Mouse (Mus musculus): Measurements from ENCODE around the gene Psmd3. TPM values are rescaled to one million over a fixed set of nuclear protein-coding genes. Genes with fewer than 3 reads are reported as not detected.
A peak's percentile ranks its signal among the peaks of the same experiment; 100 is the strongest.
"Not testable (repeated sequence)": the region's sequence is repeated elsewhere in the genome, so short reads cannot be mapped to it uniquely, and the experiment has no call there.

Psmd3 gene
- 249 and 262 TPM in 2 replicates for polyA plus RNA-seq (2016; fragmentation: Nextera tagmentation; extraction: Ambion mirVana)

DNA sequence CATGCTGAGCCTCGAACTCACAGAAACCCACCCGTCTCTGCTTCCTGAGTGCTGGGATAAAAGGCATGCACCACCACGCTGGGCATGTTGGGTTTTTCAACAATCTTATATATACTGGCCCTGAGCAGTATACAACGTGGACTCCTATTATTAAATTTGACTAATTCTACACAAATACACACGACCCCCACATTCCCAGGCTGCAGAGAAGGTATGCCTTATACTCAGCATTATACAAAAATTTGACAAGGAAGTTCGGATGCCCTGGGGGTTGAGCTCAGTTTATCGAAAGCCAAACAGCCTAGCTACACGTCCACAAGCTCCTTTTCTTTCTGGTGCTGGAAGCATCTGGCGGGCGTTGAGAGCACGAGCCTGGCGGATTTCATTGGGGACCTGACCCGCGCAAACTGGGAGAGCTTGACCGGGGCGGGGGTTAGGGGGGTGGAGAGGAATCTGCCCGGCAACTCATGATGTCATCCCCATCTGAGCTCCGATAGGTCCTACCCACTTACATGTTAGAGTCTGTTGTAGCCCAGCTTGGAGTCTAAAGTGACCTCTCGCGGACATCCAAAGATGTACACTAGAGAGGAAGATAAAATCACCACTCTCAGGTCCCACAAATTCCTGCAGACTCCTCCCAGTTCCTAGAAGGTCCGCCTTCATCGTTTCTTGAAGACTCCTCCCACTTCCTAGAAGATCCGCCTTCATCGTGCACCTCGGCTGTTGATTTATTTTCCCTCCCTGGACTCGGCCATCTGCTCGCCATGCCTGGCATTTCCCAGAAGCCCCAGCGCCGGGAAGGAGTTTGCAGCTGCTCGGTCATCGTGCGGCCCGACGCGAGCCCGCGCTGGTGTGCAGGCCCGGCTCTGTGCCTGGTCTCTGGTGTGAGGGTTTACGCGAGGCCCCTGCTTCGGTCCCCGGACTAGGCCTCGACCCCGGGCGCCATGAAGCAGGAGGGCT lies at the start of gene Psmd3:
TSS of gene Psmd3 (plus strand) at position 769 of the 960 bp plus-strand sequence.
- Histone ChIP-seq H3K27ac (replicated peaks) (peak within 1 kb of the TSS; percentile 95), H3K27me3 (replicated peaks; ENCODE audit: low read depth, poor library complexity, severe bottlenecking) (no peaks in the 10 kb centered on the region), H3K4me1 (peaks cover 17% of the 10 kb centered on the region), H3K4me3 (peak within 1 kb of the TSS; percentile 100), H3K36me3 (replicated peaks) (peaks cover 31% of the 10 kb centered on the region), H3K9me3 (no peaks in the 10 kb centered on the region)
- peak; percentile 97 for DNase-seq (ENCODE audit: low spot score)
- 6% methylated on average over 45 of the region's 45 CpGs for WGBS

- H3K4me3 ChIP-seq; H3K27me3 ChIP-seq (replicated peaks; ENCODE audit: low read depth, poor library complexity, severe bottlenecking); H3K36me3 ChIP-seq (replicated peaks); H3K4me1 ChIP-seq; H3K27ac ChIP-seq (replicated peaks); H3K9me3 ChIP-seq: not testable (repeated sequence)
- DNase-seq (ENCODE audit: low spot score) = peak; percentile 34
- 36% methylated on average over 10 of the region's 10 CpGs for WGBS
Measured at GRCm38 (mm10) chr11:98635312-98635970, 46.9 kb upstream of the Psmd3 start.

GRCm38 (mm10) chr11:98637501-98637900 lies 44.9 kb upstream of the Psmd3 start:
- Histone ChIP-seq H3K27me3 (replicated peaks; ENCODE audit: low read depth, poor library complexity, severe bottlenecking) (peaks cover 4% of the 10 kb centered on the region; the same call in 1 of the 2 replicates), H3K36me3 (replicated peaks) (no peaks in the 10 kb centered on the region), H3K9me3 (no peaks in the 10 kb centered on the region), H3K27ac (replicated peaks) (no peak overlapping the region), H3K4me3 (no peak overlapping the region), H3K4me1 (no peaks in the 10 kb centered on the region)
- 80% methylated on average over 1 of the region's 1 CpGs for WGBS
- DNase-seq (ENCODE audit: low spot score) = no peak

GRCm38 (mm10) chr11:98640091-98640490 lies 42.3 kb upstream of the Psmd3 start:
- Histone ChIP-seq H3K27me3 (replicated peaks; ENCODE audit: low read depth, poor library complexity, severe bottlenecking) (no peaks in the 10 kb centered on the region), H3K36me3 (replicated peaks) (no peaks in the 10 kb centered on the region), H3K4me1 (no peaks in the 10 kb centered on the region), H3K9me3 (no peaks in the 10 kb centered on the region), H3K4me3 (no peak overlapping the region), H3K27ac (replicated peaks) (no peak overlapping the region)
- 62% methylated on average over 5 of the region's 5 CpGs for WGBS
- DNase-seq (ENCODE audit: low spot score) = no peak

DNA sequence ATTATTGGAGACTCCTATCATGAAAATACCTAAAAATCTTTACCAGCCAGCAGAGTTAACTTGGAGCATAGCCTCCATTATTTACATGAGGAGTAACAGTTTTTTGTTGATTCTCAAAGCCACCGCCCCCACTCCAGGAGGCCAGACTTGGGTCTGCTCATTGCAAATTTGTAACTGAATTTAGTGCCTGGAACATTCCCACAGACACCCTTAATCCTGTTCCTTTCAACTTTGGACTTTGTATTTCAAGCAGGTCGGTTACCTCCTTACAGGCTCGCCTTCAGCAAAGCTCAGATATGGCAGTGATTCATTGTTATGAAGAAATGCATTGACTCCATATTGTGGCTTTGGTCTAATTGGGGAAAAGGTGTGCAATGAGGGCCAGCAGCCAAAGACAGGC lies 37.6 kb upstream of the Psmd3 start:
- no peak overlapping the region for H3K4me3 ChIP-seq
- DNase-seq (ENCODE audit: low spot score) = no peak
- H3K27me3 ChIP-seq (replicated peaks; ENCODE audit: low read depth, poor library complexity, severe bottlenecking) = 0 out of 2 replicates have a peak, but pooled peaks cover 6% of the 10 kb centered on the region
- no peaks in the 10 kb centered on the region for H3K9me3 ChIP-seq
- H3K36me3 ChIP-seq (replicated peaks) = no peaks in the 10 kb centered on the region
- 78% methylated on average over 3 of the region's 3 CpGs for WGBS
- no peaks in the 10 kb centered on the region for H3K4me1 ChIP-seq
- no peak overlapping the region for H3K27ac ChIP-seq (replicated peaks)

DNA sequence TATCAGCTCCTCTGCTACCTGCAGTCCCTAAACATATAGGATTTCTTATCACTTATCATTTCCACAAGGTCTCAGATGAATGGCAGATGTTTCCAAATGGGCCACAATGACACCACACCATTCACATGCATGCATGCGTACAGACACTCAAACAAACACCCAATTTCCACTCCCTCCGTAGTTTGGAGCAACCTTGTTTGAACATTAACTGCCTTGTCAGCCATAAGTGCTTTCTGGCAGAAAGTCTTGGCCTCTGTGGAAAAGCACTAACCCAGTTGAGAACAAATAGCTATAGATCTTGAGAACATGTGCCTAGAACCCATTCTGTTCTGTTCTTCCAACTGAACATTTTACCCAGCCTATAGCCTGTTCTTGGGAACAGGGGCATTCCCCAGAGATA lies 36.4 kb upstream of the Psmd3 start:
- WGBS = 84% methylated on average over 2 of the region's 2 CpGs
- no peak for DNase-seq (ENCODE audit: low spot score)
- Histone ChIP-seq H3K27me3 (replicated peaks; ENCODE audit: low read depth, poor library complexity, severe bottlenecking) (peaks cover 14% of the 10 kb centered on the region), H3K4me1 (no peaks in the 10 kb centered on the region), H3K27ac (replicated peaks) (no peak overlapping the region), H3K4me3 (no peak overlapping the region), H3K36me3 (replicated peaks) (no peaks in the 10 kb centered on the region), H3K9me3 (no peaks in the 10 kb centered on the region)

DNA sequence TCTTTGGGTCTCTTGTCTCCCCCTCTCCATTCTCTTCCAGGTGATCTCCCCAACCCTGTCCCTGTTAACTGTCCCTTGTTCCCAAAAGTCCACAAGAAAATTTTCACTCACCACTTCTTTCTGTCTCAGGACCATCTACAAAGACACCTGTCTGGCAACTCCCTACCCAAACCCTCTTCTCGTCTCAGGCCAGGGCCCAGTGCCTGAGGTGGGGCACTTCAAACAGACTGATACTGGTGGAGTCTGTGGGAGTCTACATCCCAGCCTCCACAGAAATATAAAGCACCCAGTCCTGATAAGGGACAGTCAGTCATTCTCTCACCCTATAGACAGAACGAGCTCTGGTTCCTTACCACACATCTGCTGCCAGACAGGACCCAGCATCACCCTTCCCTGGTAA lies 35.9 kb upstream of the Psmd3 start, which contains the start of gene Gsdma2:
TSS of gene Gsdma2 (plus strand) at position 301 of the 400 bp plus-strand sequence.
- Histone ChIP-seq H3K27ac (replicated peaks) (no peak within 1 kb of the TSS), H3K4me1 (no peaks in the 10 kb centered on the region), H3K4me3 (no peak within 1 kb of the TSS), H3K36me3 (replicated peaks) (no peaks in the 10 kb centered on the region), H3K27me3 (replicated peaks; ENCODE audit: low read depth, poor library complexity, severe bottlenecking) (peaks cover 14% of the 10 kb centered on the region), H3K9me3 (no peaks in the 10 kb centered on the region)
- WGBS = 63% methylated on average over 2 of the region's 2 CpGs
- DNase-seq (ENCODE audit: low spot score) = no peak

DNA sequence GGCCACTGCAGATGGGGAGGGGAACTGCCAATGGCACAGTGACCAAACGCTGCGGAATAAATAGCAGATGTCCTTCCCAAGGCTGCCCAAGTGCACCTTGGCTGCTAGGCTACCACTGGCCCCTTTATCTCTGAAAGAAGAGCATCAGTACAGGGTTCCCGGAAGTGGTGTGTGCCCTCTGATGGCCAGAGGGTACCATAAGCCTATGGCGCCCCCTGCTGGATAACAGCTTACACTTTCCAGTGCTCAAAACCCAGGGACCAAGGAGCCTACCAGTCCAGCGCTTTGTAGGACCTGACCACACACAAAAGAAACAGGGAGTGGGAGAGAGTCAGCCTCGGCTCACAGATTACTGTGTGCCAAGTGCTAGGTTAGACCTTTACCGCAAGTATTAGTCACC lies 27.3 kb upstream of the Psmd3 start:
- H3K27me3 ChIP-seq (replicated peaks; ENCODE audit: low read depth, poor library complexity, severe bottlenecking) = peaks cover 13% of the 10 kb centered on the region
- H3K9me3 ChIP-seq; H3K4me1 ChIP-seq; H3K27ac ChIP-seq (replicated peaks); H3K36me3 ChIP-seq (replicated peaks); H3K4me3 ChIP-seq: not testable (repeated sequence)
- DNase-seq (ENCODE audit: low spot score) = peak; percentile 68
- 13% methylated on average over 7 of the region's 7 CpGs for WGBS

- no peaks in the 10 kb centered on the region for H3K36me3 ChIP-seq (replicated peaks)
- H3K27me3 ChIP-seq (replicated peaks; ENCODE audit: low read depth, poor library complexity, severe bottlenecking) = peaks cover 8% of the 10 kb centered on the region; the same call in 1 of the 2 replicates
- H3K9me3 ChIP-seq = no peaks in the 10 kb centered on the region
- no peaks in the 10 kb centered on the region for H3K4me1 ChIP-seq
- no peak overlapping the region for H3K4me3 ChIP-seq
- 15% methylated on average over 6 of the region's 6 CpGs for WGBS
- H3K27ac ChIP-seq (replicated peaks) = no peak overlapping the region
- peak; percentile 37 for DNase-seq (ENCODE audit: low spot score)
Measured at GRCm38 (mm10) chr11:98660517-98660916, 21.8 kb upstream of the Psmd3 start.

DNA sequence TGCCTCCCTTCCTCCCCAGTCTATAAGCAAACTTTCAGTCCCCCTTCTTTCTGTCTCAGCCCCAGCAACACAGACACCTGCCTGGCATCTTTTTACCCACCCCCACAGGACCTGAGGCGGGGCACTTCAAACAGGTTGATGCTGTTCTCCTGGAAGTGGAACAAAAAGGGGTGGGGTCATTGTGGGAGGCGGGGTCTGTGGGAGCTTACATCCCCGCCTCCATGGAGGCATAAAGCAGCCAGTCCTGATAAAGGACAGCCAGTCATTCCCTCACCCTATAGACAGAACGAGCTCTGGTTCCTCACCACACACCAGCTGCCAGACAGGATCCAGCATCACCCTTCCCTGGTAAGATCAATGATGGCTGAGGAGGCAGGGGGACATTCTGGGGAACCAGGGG lies 18.3 kb upstream of the Psmd3 start, which contains the start of gene Gsdma:
TSS of gene Gsdma (plus strand) at position 261 of the 400 bp plus-strand sequence.
- Histone ChIP-seq H3K4me3 (no peak within 1 kb of the TSS), H3K4me1 (no peaks in the 10 kb centered on the region), H3K36me3 (replicated peaks) (no peaks in the 10 kb centered on the region), H3K9me3 (no peaks in the 10 kb centered on the region), H3K27me3 (replicated peaks; ENCODE audit: low read depth, poor library complexity, severe bottlenecking) (peaks cover 37% of the 10 kb centered on the region), H3K27ac (replicated peaks) (no peak within 1 kb of the TSS)
- no peak for DNase-seq (ENCODE audit: low spot score)
- WGBS = 25% methylated on average over 4 of the region's 4 CpGs

DNA sequence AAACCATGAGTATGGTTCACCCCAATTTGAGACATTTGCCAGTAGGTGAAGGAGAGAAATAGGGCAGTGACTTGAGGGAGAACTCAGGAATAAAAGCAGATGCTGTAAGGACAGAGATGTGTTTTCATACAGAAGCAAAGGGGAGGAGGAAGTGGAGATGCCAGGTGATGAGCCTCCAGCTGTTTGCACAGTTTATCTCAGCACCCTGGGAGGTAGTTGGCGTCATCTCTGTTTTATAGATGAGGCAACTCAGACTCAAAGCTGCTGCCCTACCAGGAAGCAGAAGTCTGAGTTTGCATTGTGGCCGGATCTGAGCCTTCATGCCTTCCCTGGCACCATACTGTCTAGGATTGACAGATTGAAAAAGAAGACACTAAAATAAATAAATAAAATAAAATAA lies 13.4 kb upstream of the Psmd3 start:
- Histone ChIP-seq H3K4me1 (no peaks in the 10 kb centered on the region), H3K36me3 (replicated peaks) (no peaks in the 10 kb centered on the region), H3K9me3 (no peaks in the 10 kb centered on the region), H3K27me3 (replicated peaks; ENCODE audit: low read depth, poor library complexity, severe bottlenecking) (peaks cover 52% of the 10 kb centered on the region), H3K27ac (replicated peaks) (no peak overlapping the region), H3K4me3 (no peak overlapping the region)
- DNase-seq (ENCODE audit: low spot score) = no peak
- 69% methylated on average over 2 of the region's 2 CpGs for WGBS

DNA sequence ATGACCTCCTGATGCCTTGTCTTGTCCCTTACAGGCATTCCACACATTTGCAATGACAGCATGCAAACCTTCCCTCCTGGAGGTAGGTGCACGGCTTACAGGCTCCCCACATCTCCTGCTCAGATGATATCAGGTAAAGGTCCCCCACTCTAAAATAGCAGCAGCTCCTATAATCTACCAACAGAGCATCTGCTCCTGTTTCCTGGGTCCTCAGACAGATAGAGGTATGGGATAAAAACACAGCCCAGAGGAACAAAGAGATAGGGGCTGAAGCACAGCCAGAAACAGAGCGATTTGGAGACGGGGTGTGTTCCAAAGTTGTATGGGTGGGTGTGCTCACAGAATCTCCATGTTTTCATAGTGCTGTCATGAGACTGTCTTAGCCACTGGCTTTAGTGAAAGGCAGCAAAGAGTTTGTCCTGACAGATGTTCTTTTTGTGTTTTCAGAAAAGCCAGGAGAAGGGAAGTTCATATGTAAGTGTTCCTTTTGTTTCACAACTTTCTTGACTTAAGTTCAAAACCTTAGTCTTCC lies 11.0 kb upstream of the Psmd3 start:
- DNase-seq (ENCODE audit: low spot score) = no peak
- WGBS = 78% methylated on average over 3 of the region's 3 CpGs
- Histone ChIP-seq H3K27me3 (replicated peaks; ENCODE audit: low read depth, poor library complexity, severe bottlenecking) (peaks cover 44% of the 10 kb centered on the region), H3K27ac (replicated peaks) (no peak overlapping the region), H3K4me3 (no peak overlapping the region), H3K9me3 (no peaks in the 10 kb centered on the region), H3K4me1 (0 out of 2 replicates have a peak, but pooled peaks cover 2% of the 10 kb centered on the region), H3K36me3 (replicated peaks) (no peaks in the 10 kb centered on the region)
